Mouse (Mus musculus): ENCODE measurements around the gene Olfr1086. TPM values are rescaled to one million over a fixed set of nuclear protein-coding genes. Genes with fewer than 3 reads are reported as not detected.

Gene Olfr1086
- total RNA-seq (2023): not detected

GRCm38 (mm10) chr2:86679992-86680391 lies at the start of gene Olfr1086:
Gene Olfr1086 (minus strand): TSS chr2:86680092.

GRCm38 (mm10) chr2:86698295-86698694 lies 18.4 kb upstream of the Olfr1086 start, which contains the start of gene Olfr1087:
Gene Olfr1087 (minus strand): TSS chr2:86698395.

DNA sequence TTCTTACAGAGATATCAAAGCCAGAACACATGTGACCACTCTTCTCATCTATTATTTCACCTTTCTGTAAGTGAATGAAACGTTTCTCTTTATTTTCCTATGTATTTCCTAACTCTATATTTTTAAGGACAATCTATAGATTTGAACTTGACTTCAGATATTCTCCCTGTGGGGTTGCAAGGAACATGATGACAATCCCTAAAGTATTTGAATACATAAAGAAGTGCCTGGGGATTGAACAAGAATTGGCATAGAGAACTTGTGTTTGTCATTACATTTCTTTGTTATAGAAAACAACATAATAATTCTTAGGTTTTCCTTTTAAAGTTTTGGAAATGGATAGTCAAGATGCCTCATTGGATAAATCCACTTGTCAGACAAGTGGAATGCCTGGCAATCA lies 18.0 kb downstream of the Olfr1086 start, which contains the start of gene Olfr1085:
Gene Olfr1085, minus strand, starts transcription at position 101 of the 400 bp plus-strand sequence.

GRCm38 (mm10) chr2:86639625-86640024 lies 40.3 kb downstream of the Olfr1086 start, which contains the start of gene Olfr1084:
Gene Olfr1084 (minus strand): TSS chr2:86639725.

Other genes starting within 250 kb of the Olfr1086 start
- not detected for gene Olfr1065, start 229.5 kb downstream of the Olfr1086 start, total RNA-seq (2023)
- not detected for gene Olfr1066, start 223.8 kb downstream of the Olfr1086 start, total RNA-seq (2023)
- not detected for gene Olfr228, start 192.7 kb downstream of the Olfr1086 start, total RNA-seq (2023)
- gene Olfr1076, start 171.6 kb downstream of the Olfr1086 start, total RNA-seq (2023): not detected
- gene Olfr1079, start 137.6 kb downstream of the Olfr1086 start, total RNA-seq (2023): not detected
- gene Olfr1080, start 121.9 kb downstream of the Olfr1086 start, total RNA-seq (2023): not detected
- gene Olfr1082, start 81.1 kb downstream of the Olfr1086 start, total RNA-seq (2023): not detected
- gene Olfr1084, start 40.4 kb downstream of the Olfr1086 start, total RNA-seq (2023): not detected
- gene Olfr1085, start 18.1 kb downstream of the Olfr1086 start, total RNA-seq (2023): not detected
- gene Olfr1087, start 18.3 kb upstream of the Olfr1086 start, total RNA-seq (2023): not detected
- gene Olfr1089, start 53.6 kb upstream of the Olfr1086 start, total RNA-seq (2023): not detected
- gene Olfr1090, start 78.9 kb upstream of the Olfr1086 start, total RNA-seq (2023): not detected
- not detected for gene Olfr1093, start 102.4 kb upstream of the Olfr1086 start, total RNA-seq (2023)
- not detected for gene Olfr141, start 129.9 kb upstream of the Olfr1086 start, total RNA-seq (2023)
- gene Olfr1094, start 144.6 kb upstream of the Olfr1086 start, total RNA-seq (2023): not detected
- not detected for gene Olfr1095, start 171.6 kb upstream of the Olfr1086 start, total RNA-seq (2023)
- gene Gm13723, start 194.7 kb upstream of the Olfr1086 start, total RNA-seq (2023): not detected
- not detected for gene Olfr1097, start 212.1 kb upstream of the Olfr1086 start, total RNA-seq (2023)
- not detected for gene Olfr1098, start 244.5 kb upstream of the Olfr1086 start, total RNA-seq (2023)

All from T-cell, adult 66 days (primary cell).